Mouse (Mus musculus) heart, embryonic 14.5 days (tissue): Measurements from ENCODE around the gene Mrtfb. TPM values are rescaled to one million over a fixed set of nuclear protein-coding genes. Genes with fewer than 3 reads are reported as not detected.

Source experiments
- ATAC-seq: fragments of 200-750 bp; cut with Nextera tagmentation; 2 replicates; pipeline ENCODE4 v1.8.0; 2017; ENCODE audit warnings: low read depth, moderate TSS enrichment; ENCODE audit not compliant: insufficient number of reproducible peaks, insufficient read depth, low FRiP score
- H3K27ac ChIP-seq, 2 experiments: fragments of 200-500 bp in 1 of 2; fragments of 300-500 bp in 1 of 2; sonication (generic) in 1 of 2; replicated peaks in 1 of 2; 2 replicates each; pipeline ENCODE4 v1.5.1; 2012 to 2014; ENCODE audit warnings: low read depth in 2 of 2, low read length in 2 of 2, control low read depth in 1 of 2, mild to moderate bottlenecking in 1 of 2, mixed read lengths in 1 of 2; ENCODE audit not compliant: control insufficient read depth in 1 of 2, insufficient read depth in 1 of 2
- H3K27me3 ChIP-seq: fragments of 300-500 bp; sonication (generic); 2 replicates; pipeline ENCODE4 v1.6.1; 2014; ENCODE audit warnings: mild to moderate bottlenecking, low read length, control low read depth; ENCODE audit not compliant: control insufficient read depth, insufficient read depth
- H3K36me3 ChIP-seq: fragments of 300-500 bp; sonication (generic); 2 replicates; pipeline ENCODE4 v1.6.1; 2014; ENCODE audit warnings: mild to moderate bottlenecking, control low read depth, low read length, mixed read lengths; ENCODE audit not compliant: control insufficient read depth, insufficient read depth
- H3K4me1 ChIP-seq, 2 experiments: fragments of 200-500 bp in 1 of 2; fragments of 300-500 bp in 1 of 2; sonication (generic) in 1 of 2; 2 replicates each; pipeline ENCODE4 v1.6.1; 2012 to 2014; ENCODE audit warnings: low read length in 2 of 2, control low read depth in 1 of 2, mixed read lengths in 1 of 2; ENCODE audit not compliant: control insufficient read depth in 2 of 2, insufficient read depth in 2 of 2
- H3K4me2 ChIP-seq: fragments of 300-500 bp; sonication (generic); 2 replicates; pipeline ENCODE4 v1.6.1; 2014; ENCODE audit warnings: mild to moderate bottlenecking, low read length
- H3K4me3 ChIP-seq, 2 experiments: fragments of 200-500 bp in 1 of 2; fragments of 300-500 bp in 1 of 2; sonication (generic) in 1 of 2; 2 replicates each; pipeline ENCODE4 v1.5.1; 2012 to 2014; ENCODE audit warnings: low read length in 2 of 2, mild to moderate bottlenecking in 2 of 2, control low read depth in 1 of 2, low read depth in 1 of 2, moderate library complexity in 1 of 2; ENCODE audit not compliant: control insufficient read depth in 1 of 2, insufficient read depth in 1 of 2
- H3K9ac ChIP-seq: fragments of 300-500 bp; sonication (generic); 2 replicates; pipeline ENCODE4 v1.6.1; 2014; ENCODE audit warnings: mild to moderate bottlenecking, low read length
- H3K9me3 ChIP-seq: fragments of 300-500 bp; sonication (generic); 2 replicates; pipeline ENCODE4 v1.6.1; 2016; ENCODE audit warnings: low read length, control low read depth; ENCODE audit not compliant: control insufficient read depth
- WGBS: fragments of 180-500 bp; shearing (Covaris S2); extraction: QIAGEN DNeasy Blood & Tissue Kit; methylation state at CpG from one replicate; pipeline ENCODE4 v1.1.7; 2014; 5-methylcytosine and 5-hydroxymethylcytosine counted together
- polyA plus RNA-seq: library from polyadenylated mRNA; unstranded; fragments of >200 nt; fragmentation: Nextera tagmentation; extraction: Ambion mirVana; gene quantifications from 2 replicates; pipeline ENCODE4 v1.2.1, GENCODE M21; 2014

Gene Mrtfb
- polyA plus RNA-seq, 1 experiment from 2014 or later, result 20.9 TPM

DNA sequence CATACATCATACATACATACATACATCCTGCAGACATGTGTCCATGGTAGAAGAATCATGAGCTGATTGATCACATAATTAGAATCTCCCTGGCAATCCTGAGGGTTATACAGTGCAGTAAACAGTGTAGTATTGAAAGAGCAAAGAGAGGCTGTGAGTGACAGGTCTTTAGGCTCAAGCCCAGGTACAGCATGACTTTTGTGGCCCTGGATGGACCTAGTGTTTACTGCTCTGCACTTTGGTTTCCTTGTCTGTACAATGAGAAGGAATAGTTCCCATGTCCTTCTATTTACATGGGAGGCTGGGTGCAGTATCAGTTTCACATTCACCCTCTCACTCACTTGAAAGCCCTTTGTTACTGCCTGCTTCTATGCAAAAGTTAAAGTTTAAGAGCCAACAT lies 103.9 kb downstream of the Mrtfb start:
- no peak overlapping the region for H3K27ac ChIP-seq
- no peak overlapping the region for H3K9ac ChIP-seq
- H3K36me3 ChIP-seq, result no peaks in the 10 kb centered on the region
- no peak overlapping the region; a peak in 1 of 4 replicates for H3K4me3 ChIP-seq
- H3K9me3 ChIP-seq, result no peaks in the 10 kb centered on the region
- ATAC-seq, result no peak
- H3K4me2 ChIP-seq, result peak overlapping the region; percentile 75
- H3K4me1 ChIP-seq, result peaks cover 15 to 60% of the 10 kb centered on the region in 2 experiments
- H3K27me3 ChIP-seq, result no peaks in the 10 kb centered on the region

DNA sequence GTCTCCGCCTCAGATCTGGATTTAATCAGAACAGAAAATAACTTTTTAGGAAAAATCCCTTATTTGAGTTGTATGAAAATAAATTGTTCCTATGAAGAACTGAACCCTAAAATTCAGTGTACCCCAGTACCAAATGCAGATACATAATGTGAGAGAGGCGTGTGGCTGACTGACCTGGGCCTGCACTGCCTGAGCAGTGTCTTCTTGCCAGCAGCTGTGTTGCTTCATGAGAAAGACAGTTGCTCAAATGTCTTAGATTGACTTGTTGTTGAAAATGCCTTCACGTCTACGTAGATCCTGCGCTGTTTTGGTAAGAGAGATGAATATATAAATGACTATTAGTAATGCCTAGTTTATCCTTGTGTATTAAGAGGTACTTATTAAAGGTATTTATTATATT lies 104.6 kb downstream of the Mrtfb start:
- ATAC-seq, result no peak
- Histone ChIP-seq H3K9ac (no peak overlapping the region), H3K27me3 (no peaks in the 10 kb centered on the region), H3K4me2 (no peak overlapping the region), H3K27ac (no peak overlapping the region), H3K4me3 (no peak overlapping the region), H3K36me3 (no peaks in the 10 kb centered on the region), H3K4me1 (peaks cover 15 to 61% of the 10 kb centered on the region in 2 experiments), H3K9me3 (no peaks in the 10 kb centered on the region)
- 74% methylated on average over 5 of the region's 5 CpGs for WGBS

DNA sequence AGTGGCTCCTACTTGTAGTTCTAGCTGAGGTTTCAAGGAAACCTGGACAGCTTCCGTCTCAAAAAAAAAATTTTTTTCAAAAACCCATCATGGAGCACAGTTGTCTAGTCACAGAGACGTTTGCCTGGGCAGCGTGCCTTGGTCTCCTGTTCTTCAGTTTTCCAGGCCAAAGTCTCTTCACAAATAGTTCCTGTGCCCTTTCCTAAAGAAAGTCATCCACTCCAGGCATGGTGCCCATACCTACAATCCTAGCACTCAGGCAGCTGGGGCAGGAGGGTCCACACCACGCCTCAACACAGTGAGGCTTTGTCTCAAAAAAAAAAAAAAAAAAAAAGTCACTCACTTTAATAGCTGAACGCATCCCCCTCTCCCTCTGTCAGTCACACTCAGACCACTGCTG lies 106.9 kb downstream of the Mrtfb start:
- Histone ChIP-seq H3K4me3 (no peak overlapping the region), H3K9ac (no peak overlapping the region), H3K4me1 (peaks cover 17 to 60% of the 10 kb centered on the region in 2 experiments), H3K27ac (no peak overlapping the region), H3K27me3 (no peaks in the 10 kb centered on the region), H3K9me3 (no peaks in the 10 kb centered on the region), H3K36me3 (no peaks in the 10 kb centered on the region), H3K4me2 (no peak overlapping the region)
- ATAC-seq, result no peak
- WGBS, result 54% methylated on average over 5 of the region's 5 CpGs

DNA sequence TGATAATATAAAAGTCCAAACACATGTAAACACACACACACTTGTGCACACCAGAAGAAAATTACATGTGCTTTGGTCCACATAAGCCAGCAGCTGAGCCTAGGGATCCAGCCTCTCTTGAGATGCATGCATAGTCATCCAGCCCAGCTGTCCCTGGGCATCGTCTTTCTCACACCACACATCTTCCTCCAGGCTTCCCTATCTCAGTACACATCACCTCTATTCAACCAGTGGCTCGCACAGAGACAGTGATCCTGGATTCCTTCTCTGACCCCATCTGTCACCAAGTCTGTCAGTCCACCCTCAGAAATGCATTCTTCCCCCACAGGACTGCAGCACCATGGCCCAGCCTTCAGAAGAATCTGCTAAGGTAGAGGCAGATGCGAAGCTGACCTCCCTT lies 107.9 kb downstream of the Mrtfb start:
- Histone ChIP-seq H3K4me1 (peaks cover 14 to 50% of the 10 kb centered on the region in 2 experiments), H3K27ac (no peak overlapping the region)

GRCm38 (mm10) chr16:13366256-13366655 lies 110.0 kb downstream of the Mrtfb start:
- Histone ChIP-seq H3K4me2 (no peak overlapping the region), H3K9ac (no peak overlapping the region), H3K9me3 (no peaks in the 10 kb centered on the region), H3K4me3 (no peak overlapping the region), H3K27ac (no peak overlapping the region; a peak in 1 of 4 replicates), H3K27me3 (no peaks in the 10 kb centered on the region), H3K36me3 (no peaks in the 10 kb centered on the region), H3K4me1 (peaks cover 10 to 36% of the 10 kb centered on the region in 2 experiments)
- no peak for ATAC-seq
- WGBS, result 49% methylated on average over 1 of the region's 1 CpGs

More for the DNA sequence above, 107.9 kb downstream of the Mrtfb start:
- no peak for ATAC-seq
- Histone ChIP-seq H3K9me3 (no peaks in the 10 kb centered on the region), H3K9ac (no peak overlapping the region), H3K4me3 (no peak overlapping the region), H3K27me3 (no peaks in the 10 kb centered on the region), H3K36me3 (no peaks in the 10 kb centered on the region), H3K4me2 (no peak overlapping the region)
- WGBS, result 20% methylated on average over 3 of the region's 3 CpGs

DNA sequence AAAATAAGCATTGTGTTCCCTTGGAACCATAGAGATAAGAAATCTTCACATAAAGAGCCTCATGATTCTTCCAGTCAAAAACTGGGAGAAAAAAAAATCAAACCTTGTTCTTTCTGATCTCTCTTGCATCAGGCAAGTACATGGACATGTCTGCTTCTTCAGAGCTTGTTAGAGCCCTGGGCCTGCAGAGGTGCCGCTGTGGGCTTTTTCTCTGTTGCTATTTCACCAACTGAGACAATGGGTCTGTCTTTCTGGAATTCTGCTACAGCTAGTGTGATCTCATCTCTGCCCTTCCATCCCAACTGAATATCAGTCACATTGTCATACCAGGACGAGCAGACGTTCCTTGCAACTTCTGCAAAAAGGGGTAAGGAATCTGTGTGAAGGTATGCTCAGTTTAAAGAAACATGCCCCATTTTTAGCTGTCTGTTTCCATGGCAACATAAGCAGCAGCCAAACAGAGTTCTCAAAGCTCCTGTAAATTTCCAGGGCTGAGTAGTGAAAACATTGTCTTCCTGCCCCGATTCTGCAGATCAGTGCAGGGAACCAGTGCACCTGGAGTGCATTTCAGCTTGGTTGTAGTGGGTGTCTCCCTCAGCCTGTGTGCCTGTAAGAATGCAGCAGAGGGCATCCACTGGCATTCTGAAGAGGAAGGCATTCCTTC lies 110.7 kb downstream of the Mrtfb start:
- Histone ChIP-seq H3K9ac (no peak overlapping the region), H3K27ac (peak overlapping the region in 1 of 2 experiments; percentile 43; a peak in 2 of 4 replicates), H3K4me2 (no peak overlapping the region), H3K4me3 (no peak overlapping the region), H3K4me1 (peaks cover 12 to 40% of the 10 kb centered on the region in 2 experiments), H3K9me3 (no peaks in the 10 kb centered on the region), H3K36me3 (no peaks in the 10 kb centered on the region), H3K27me3 (no peaks in the 10 kb centered on the region)
- 17% methylated on average over 4 of the region's 4 CpGs for WGBS
- ATAC-seq, result no peak

DNA sequence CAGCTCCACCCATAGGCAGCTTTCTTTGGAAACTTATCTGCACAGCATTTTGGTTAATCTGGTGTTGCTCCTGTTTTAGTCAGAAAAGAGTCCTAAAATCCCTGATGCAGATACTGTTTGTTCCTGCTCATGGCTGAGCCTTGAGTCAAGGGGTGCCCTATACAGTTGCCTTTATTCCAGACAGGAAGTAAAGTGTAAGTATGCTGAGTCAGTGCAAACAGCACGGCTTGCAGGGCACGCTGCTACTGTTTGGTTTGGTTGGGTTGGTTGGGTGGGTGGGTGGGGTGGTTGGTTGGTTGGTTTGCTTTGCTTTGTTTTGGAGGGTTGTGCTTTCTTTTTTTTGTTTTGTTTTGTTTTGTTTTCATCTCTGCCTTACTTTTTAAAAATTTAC lies 111.2 kb downstream of the Mrtfb start:
- 59% methylated on average over 2 of the region's 2 CpGs for WGBS

DNA sequence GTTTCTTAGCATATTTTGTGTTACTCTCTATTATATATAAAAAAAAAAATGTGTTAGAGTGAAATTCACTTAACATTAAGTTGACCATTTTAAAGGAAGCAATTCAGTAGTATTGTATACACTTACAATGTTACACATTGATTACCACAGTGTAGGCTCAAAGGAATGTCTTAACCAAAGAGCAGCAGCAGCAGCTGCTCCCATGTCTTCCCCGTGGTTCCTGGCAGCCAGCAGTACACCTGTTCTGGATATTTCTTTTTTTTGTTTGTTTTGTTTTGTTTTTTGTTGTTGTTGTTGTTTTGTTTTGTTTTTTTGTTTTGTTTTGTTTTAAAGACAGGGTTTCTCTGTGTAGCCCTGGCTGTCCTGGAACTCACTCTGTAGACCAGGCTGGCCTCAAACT lies 112.4 kb downstream of the Mrtfb start:
- Histone ChIP-seq H3K4me2 (no peak overlapping the region), H3K9me3 (no peaks in the 10 kb centered on the region), H3K4me1 (peaks cover 12 to 37% of the 10 kb centered on the region in 2 experiments), H3K27me3 (no peaks in the 10 kb centered on the region), H3K27ac (no peak overlapping the region), H3K9ac (no peak overlapping the region), H3K4me3 (no peak overlapping the region), H3K36me3 (no peaks in the 10 kb centered on the region)
- no peak for ATAC-seq
- WGBS, result 91% methylated on average over 1 of the region's 1 CpGs

More for the DNA sequence above, 111.2 kb downstream of the Mrtfb start:
- Histone ChIP-seq H3K27ac (no peak overlapping the region; a peak in 1 of 4 replicates), H3K9me3 (no peaks in the 10 kb centered on the region), H3K4me1 (peaks cover 12 to 40% of the 10 kb centered on the region in 2 experiments), H3K27me3 (no peaks in the 10 kb centered on the region), H3K4me3 (no peak overlapping the region), H3K36me3 (no peaks in the 10 kb centered on the region), H3K9ac (no peak overlapping the region), H3K4me2 (no peak overlapping the region)
- no peak for ATAC-seq
